ENCODE assay signal across 9 mouse cellular contexts in the genomic region with DNA sequence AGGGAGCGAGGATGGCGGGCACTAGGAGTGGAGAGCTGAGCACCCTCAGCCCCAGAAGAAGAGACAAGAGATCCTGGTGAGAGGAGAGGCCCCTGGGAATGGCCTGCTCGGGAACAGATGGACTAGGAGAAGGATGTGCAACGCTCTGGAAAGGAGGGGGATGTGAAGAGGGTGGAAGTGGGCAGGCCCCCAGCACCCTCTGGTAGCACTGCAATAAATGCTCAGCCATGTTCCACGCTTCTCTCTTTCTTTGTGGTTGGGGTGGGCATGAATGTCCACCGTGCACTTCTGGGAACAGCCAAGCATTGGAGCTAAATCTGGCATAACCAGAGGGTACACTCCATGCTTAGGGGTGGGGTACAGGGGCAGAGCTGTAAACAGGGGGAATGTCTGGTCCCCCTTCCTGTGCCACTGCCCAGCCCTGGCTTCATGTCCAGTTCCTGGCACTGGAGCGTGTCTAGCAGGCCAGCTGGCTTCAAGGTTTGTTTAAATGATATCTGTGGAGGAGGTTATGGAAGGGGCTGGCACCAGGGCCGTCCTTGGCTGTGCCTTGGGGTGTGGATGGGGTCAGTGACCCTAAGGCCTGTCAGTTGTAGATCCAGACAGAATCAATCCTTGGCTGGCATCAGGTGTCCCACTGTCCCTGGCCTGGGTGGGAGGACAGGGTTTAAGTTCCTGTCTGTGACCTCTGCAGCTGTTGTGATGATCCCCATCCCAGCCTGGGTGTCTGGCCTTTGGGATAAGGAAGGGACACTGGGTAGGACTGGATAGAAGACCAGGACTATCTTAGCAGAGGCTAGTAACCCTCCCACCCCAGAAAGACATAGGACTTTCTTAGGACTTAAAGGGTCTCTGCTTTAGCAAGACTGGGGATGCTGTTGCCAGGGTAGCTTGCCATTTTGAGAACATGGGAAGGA. TPM values are rescaled to one million over a fixed set of nuclear protein-coding genes. Genes with fewer than 3 reads are reported as not detected.
DNase-seq lines count a peak whose midpoint lies in the region.
"Had no signal": no experiment of that assay in that cellular context is flagged by ENCODE, and none has a peak within 500 bp of the region (broad histone marks: within the 10 kb centered on the region; RNA-seq: fewer than 3 reads in every experiment).

No protein-coding gene starts in this region.

- intact Hi-C loops in heart, postnatal 14 days (cut with DNase I): no loop called here

- peak; percentile 98 for DNase-seq in heart, adult 11 months
- DNase-seq in heart, adult 8-10 months (ENCODE audit: low spot score): no peak
- DNase-seq in lung, adult 18-20 months: peak; percentile 46 to 47
- no peak for DNase-seq in lung, postnatal 25 days (ENCODE audit: low spot score)
- peak; percentile 85 for DNase-seq in gastrocnemius, postnatal 25 days
- DNase-seq in heart, postnatal 14 days: peak; percentile 36 to 72
- DNase-seq in adrenal gland, postnatal 25 days: no peak
- DNase-seq in thymus, postnatal 14 days: no peak
- DNase-seq: right cerebral cortex, postnatal 14 days had no signal

RNA-seq across cellular contexts. Expression of a gene that starts 1.3 kb away (rescaled TPM):
- total RNA-seq in heart, adult 8-10 months (2022): 1 to 10 TPM in 3 of 4 experiments, not detected in 1; 1.2 to 1.6 (median 1.4) TPM
- 1 to 10 TPM in 1 of 2 experiments, under 1 TPM in 1; 0.87 to 2.9 TPM for total RNA-seq in gastrocnemius, postnatal 25 days (2021)
- under 1 TPM; 0.41 to 0.61 TPM for total RNA-seq in heart, postnatal 14 days (2021)
- 458 and 547 TPM in 2 replicates for total RNA-seq in adrenal gland, postnatal 25 days (2021)

RNA-seq across cellular contexts. Expression of a gene that starts 1.4 kb away (rescaled TPM):
- total RNA-seq in heart, adult 8-10 months (2022): 1,000 to 10,000 TPM; 2,176 to 4,520 (median 3,450) TPM
- total RNA-seq in gastrocnemius, postnatal 25 days (2021): 1,000 to 10,000 TPM; 2,256 to 3,626 TPM
- total RNA-seq in heart, postnatal 14 days (2021): 100 to 1,000 TPM; 841 to 967 TPM
- 0.91 TPM in 1 of 2 replicates, not detected in the other for total RNA-seq in adrenal gland, postnatal 25 days (2021)

RNA-seq across cellular contexts. Expression of a gene that starts 15.3 kb away (rescaled TPM):
- 1 to 10 TPM; 8.2 to 9.6 (median 8.9) TPM for total RNA-seq in heart, adult 8-10 months (2022)
- total RNA-seq in gastrocnemius, postnatal 25 days (2021): 1 to 10 TPM; 1.9 to 2.1 TPM
- 10 to 100 TPM; 11.7 to 11.9 TPM for total RNA-seq in heart, postnatal 14 days (2021)
- 3.6 and 6.5 TPM in 2 replicates for total RNA-seq in adrenal gland, postnatal 25 days (2021)

RNA-seq across cellular contexts. Expression of a gene that starts 26.8 kb away (rescaled TPM):
- 10 to 100 TPM; 17.2 to 28.8 (median 23.7) TPM for total RNA-seq in heart, adult 8-10 months (2022)
- total RNA-seq in gastrocnemius, postnatal 25 days (2021): 10 to 100 TPM in 1 of 2 experiments, 1 to 10 TPM in 1; 9.6 to 11.8 TPM
- 10 to 100 TPM; 21.7 to 23.3 TPM for total RNA-seq in heart, postnatal 14 days (2021)
- 23.6 and 23.9 TPM in 2 replicates for total RNA-seq in adrenal gland, postnatal 25 days (2021)

RNA-seq across cellular contexts. Expression of a gene that starts 27.3 kb away (rescaled TPM):
- 1 to 10 TPM; 5.4 to 9.1 (median 8.0) TPM for total RNA-seq in heart, adult 8-10 months (2022)
- 1 to 10 TPM; 2.0 to 2.3 TPM for total RNA-seq in gastrocnemius, postnatal 25 days (2021)
- total RNA-seq in heart, postnatal 14 days (2021): 10 to 100 TPM; 11.3 TPM
- total RNA-seq in adrenal gland, postnatal 25 days (2021): 3.8 and 6.2 TPM in 2 replicates

Comparison
In these comparisons a context has a peak if more than half of its experiments do, and no peak if none do; other contexts are left out.
1. DNase-seq: peak in heart, adult 11 months (single experiment), lung, adult 18-20 months (2 of 2), gastrocnemius, postnatal 25 days (single experiment) and heart, postnatal 14 days (2 of 2); none in heart, adult 8-10 months (single experiment), lung, postnatal 25 days (single experiment), adrenal gland, postnatal 25 days (single experiment) and thymus, postnatal 14 days (single experiment).
2. RNA of a gene that starts 1.3 kb away (total RNA-seq): 458 to 547 TPM in adrenal gland, postnatal 25 days; 0.87 to 2.9 TPM in gastrocnemius, postnatal 25 days, 1.2 to 1.6 TPM in heart, adult 8-10 months and 0.41 to 0.61 TPM in heart, postnatal 14 days; every median in the first group is over 100 times any median in the second.
3. RNA of a gene that starts 1.4 kb away (total RNA-seq): 2,176 to 4,520 TPM in heart, adult 8-10 months, 2,256 to 3,626 TPM in gastrocnemius, postnatal 25 days and 841 to 967 TPM in heart, postnatal 14 days; 0.91 TPM in adrenal gland, postnatal 25 days; every median in the first group is over 100 times any median in the second.